Mouse (Mus musculus) heart, postnatal 0 days (tissue): Measurements from ENCODE around the gene Tex2. TPM values are rescaled to one million over a fixed set of nuclear protein-coding genes. Genes with fewer than 3 reads are reported as not detected.

Source experiments
- ATAC-seq: fragments of 200-750 bp; cut with Nextera tagmentation; 2 replicates; pipeline ENCODE4 v1.8.0; 2017; ENCODE audit warnings: low read depth, moderate number of reproducible peaks, moderate library complexity; ENCODE audit not compliant: insufficient read depth
- DNase-seq: peaks from one replicate; pipeline ENCODE4 v3.0.0-alpha.2; 2016; ENCODE audit warnings: low spot score
- H3K27ac ChIP-seq: fragments of 300-500 bp; sonication (generic); 2 replicates; pipeline ENCODE4 v1.5.1; 2014; ENCODE audit warnings: low read depth, mild to moderate bottlenecking
- H3K27me3 ChIP-seq: fragments of 300-500 bp; sonication (generic); 2 replicates; pipeline ENCODE4 v1.6.1; 2014; ENCODE audit warnings: low read length, mixed read lengths; ENCODE audit not compliant: control insufficient read depth, insufficient read depth
- H3K36me3 ChIP-seq: fragments of 300-500 bp; sonication (generic); replicated peaks from 2 replicates; pipeline ENCODE4 v1.6.1; 2014; ENCODE audit warnings: low read length, mixed read lengths; ENCODE audit not compliant: control insufficient read depth, insufficient read depth
- H3K4me1 ChIP-seq: fragments of 300-500 bp; sonication (generic); 2 replicates; pipeline ENCODE4 v1.6.1; 2014; ENCODE audit warnings: antibody characterized with exemption; ENCODE audit not compliant: control insufficient read depth, insufficient read depth
- H3K4me2 ChIP-seq: fragments of 300-500 bp; sonication (generic); 2 replicates; pipeline ENCODE4 v1.6.1; 2014; ENCODE audit warnings: low read depth, mild to moderate bottlenecking, low read length, moderate library complexity
- H3K4me3 ChIP-seq: fragments of 300-500 bp; sonication (generic); 2 replicates; pipeline ENCODE4 v1.5.1; 2014; ENCODE audit warnings: low read depth, low read length
- H3K9ac ChIP-seq: fragments of 300-500 bp; sonication (generic); replicated peaks from 2 replicates; pipeline ENCODE4 v1.6.1; 2014; ENCODE audit warnings: low read depth, low read length, mixed read lengths
- H3K9me3 ChIP-seq: fragments of 300-500 bp; sonication (generic); replicated peaks from 2 replicates; pipeline ENCODE4 v1.6.1; 2016; ENCODE audit warnings: low read length; ENCODE audit not compliant: control insufficient read depth
- CTCF ChIP-seq: IDR thresholded peaks from 2 replicates; pipeline ENCODE4 v1.5.1; 2016; ENCODE audit warnings: antibody characterized with exemption, control low read depth, low read depth
- EP300 ChIP-seq: IDR thresholded peaks from 2 replicates; pipeline ENCODE4 v1.6.1; 2016; ENCODE audit warnings: antibody characterized with exemption, low read depth
- WGBS: fragments of 180-500 bp; shearing (Covaris S2); extraction: QIAGEN DNeasy Blood & Tissue Kit; methylation state at CpG from one replicate; pipeline ENCODE4 v1.1.7; 2014; 5-methylcytosine and 5-hydroxymethylcytosine counted together
- polyA plus RNA-seq: library from polyadenylated mRNA; unstranded; fragments of >200 nt; fragmentation: Nextera tagmentation; extraction: Ambion mirVana; gene quantifications from 2 replicates; pipeline ENCODE4 v1.2.1, GENCODE M21; 2015
- total RNA-seq: library from RNA; depleted of rRNA; stranded (reverse); fragments of >200 nt; gene quantifications from 2 replicates; pipeline ENCODE4 v1.2.3, GENCODE M21; 2014; ENCODE audit warnings: low replicate concordance

Tex2 gene
- total and polyA plus RNA-seq, 2 experiments from 2014 or later = 14.0 to 37.4 TPM

- WGBS = 80% methylated on average over 9 of the region's 9 CpGs
- ATAC-seq (no peak), DNase-seq (no peak)
- no peak overlapping the region for H3K4me3 ChIP-seq
- H3K4me1 ChIP-seq = peaks cover 37% of the 10 kb centered on the region
- TF ChIP-seq EP300 (no peak), CTCF (no peak)
- no peaks in the 10 kb centered on the region for H3K36me3 ChIP-seq
- no peak overlapping the region for H3K4me2 ChIP-seq
- H3K27ac ChIP-seq = no peak overlapping the region
- H3K9ac ChIP-seq = no peak overlapping the region
- H3K9me3 ChIP-seq = no peaks in the 10 kb centered on the region
- no peaks in the 10 kb centered on the region for H3K27me3 ChIP-seq
These were observed 38.8 kb downstream of the Tex2 start for GRCm38 (mm10) chr11:106574456-106574855.

GRCm38 (mm10) chr11:106573476-106574240, 39.6 kb downstream of the Tex2 start:
- WGBS = 38% methylated on average over 9 of the region's 9 CpGs
- Histone ChIP-seq H3K27me3 (no peaks in the 10 kb centered on the region), H3K9ac (no peak overlapping the region), H3K4me3 (no peak overlapping the region), H3K36me3 (no peaks in the 10 kb centered on the region), H3K4me2 (0 out of 2 replicates have a peak overlapping the region, but pooled peaks have one; percentile 19), H3K27ac (peak overlapping the region; percentile 72), H3K4me1 (peaks cover 34% of the 10 kb centered on the region), H3K9me3 (no peaks in the 10 kb centered on the region)
- DNase-seq = no peak
- TF ChIP-seq EP300 = no peak
- no peak for TF ChIP-seq CTCF
- ATAC-seq = no peak

GRCm38 (mm10) chr11:106572958-106573357, 40.3 kb downstream of the Tex2 start:
- peak overlapping the region; percentile 72 for H3K27ac ChIP-seq
- peaks cover 3% of the 10 kb centered on the region for H3K36me3 ChIP-seq
- H3K4me3 ChIP-seq = no peak overlapping the region
- no peaks in the 10 kb centered on the region for H3K27me3 ChIP-seq
- DNase-seq (no peak), ATAC-seq (no peak; the same call in 1 of the 2 replicates)
- H3K9me3 ChIP-seq = no peaks in the 10 kb centered on the region
- H3K9ac ChIP-seq = no peak overlapping the region
- peaks cover 33% of the 10 kb centered on the region for H3K4me1 ChIP-seq
- 0 out of 2 replicates have a peak overlapping the region, but pooled peaks have one; percentile 19 for H3K4me2 ChIP-seq
- TF ChIP-seq CTCF (no peak), EP300 (no peak)
- 31% methylated on average over 9 of the region's 9 CpGs for WGBS

GRCm38 (mm10) chr11:106572020-106572782, 41.0 kb downstream of the Tex2 start:
- Histone ChIP-seq H3K4me1 (peaks cover 33% of the 10 kb centered on the region), H3K4me3 (no peak overlapping the region), H3K9me3 (no peaks in the 10 kb centered on the region), H3K36me3 (peaks cover 10% of the 10 kb centered on the region), H3K4me2 (no peak overlapping the region), H3K27ac (peak overlapping the region; percentile 72; the same call in 1 of the 2 replicates), H3K27me3 (no peaks in the 10 kb centered on the region), H3K9ac (no peak overlapping the region)
- ATAC-seq (0 out of 2 replicates have a peak, but pooled peaks have one; percentile 25), DNase-seq (no peak)
- no peak for TF ChIP-seq CTCF
- 39% methylated on average over 15 of the region's 15 CpGs for WGBS

GRCm38 (mm10) chr11:106571026-106571983, 41.9 kb downstream of the Tex2 start:
- 83% methylated on average over 11 of the region's 11 CpGs for WGBS
- Histone ChIP-seq H3K9me3 (no peaks in the 10 kb centered on the region), H3K27me3 (no peaks in the 10 kb centered on the region), H3K27ac (no peak overlapping the region), H3K4me1 (peaks cover 30% of the 10 kb centered on the region), H3K4me3 (no peak overlapping the region), H3K4me2 (no peak overlapping the region), H3K9ac (no peak overlapping the region), H3K36me3 (peaks cover 19% of the 10 kb centered on the region)
- ATAC-seq (no peak), DNase-seq (no peak)
- TF ChIP-seq CTCF (no peak), EP300 (no peak)
